Mouse (Mus musculus) c-Kit-negative CD71-positive TER-119-positive erythroid progenitor cells, embryonic 14.5 days (primary cell): ENCODE data around the gene Hp1bp3.

Experiments used
- DNase-seq: peaks from one replicate; pipeline ENCODE4 v3.0.0-alpha.2; 2013; ENCODE audit warnings: low read depth, low spot score

Hp1bp3 gene

GRCm38 (mm10) chr4:138216200-138216890 lies at the start of gene Hp1bp3:
TSS of gene Hp1bp3 (plus strand) at chr4:138216296.
- DNase-seq = peak; percentile 43

DNA sequence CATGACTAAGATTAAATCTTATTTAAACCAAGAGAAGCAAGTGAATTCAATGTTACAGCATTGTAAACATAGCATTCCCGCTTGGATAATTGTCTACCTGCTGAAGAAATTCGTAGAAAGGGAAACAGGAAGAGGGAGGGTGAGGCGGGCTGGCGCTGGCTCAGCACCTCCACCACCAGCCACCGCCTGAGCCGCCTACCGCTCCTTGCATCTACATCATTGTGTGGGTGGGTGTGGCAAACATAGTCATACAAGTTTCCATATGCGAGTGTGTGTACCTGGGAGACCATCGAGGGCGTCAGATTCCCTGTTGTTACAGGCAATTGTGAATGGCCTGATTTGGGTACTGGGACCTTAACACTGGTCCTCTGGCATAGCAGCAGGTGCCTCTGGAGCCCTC lies 49.6 kb upstream of the Hp1bp3 start:
- no peak for DNase-seq

GRCm38 (mm10) chr4:138168162-138168561 lies 47.9 kb upstream of the Hp1bp3 start:
- DNase-seq = no peak

GRCm38 (mm10) chr4:138169420-138169819 lies 46.7 kb upstream of the Hp1bp3 start:
- DNase-seq = no peak

GRCm38 (mm10) chr4:138172686-138173085 lies 43.4 kb upstream of the Hp1bp3 start:
- DNase-seq = no peak

DNA sequence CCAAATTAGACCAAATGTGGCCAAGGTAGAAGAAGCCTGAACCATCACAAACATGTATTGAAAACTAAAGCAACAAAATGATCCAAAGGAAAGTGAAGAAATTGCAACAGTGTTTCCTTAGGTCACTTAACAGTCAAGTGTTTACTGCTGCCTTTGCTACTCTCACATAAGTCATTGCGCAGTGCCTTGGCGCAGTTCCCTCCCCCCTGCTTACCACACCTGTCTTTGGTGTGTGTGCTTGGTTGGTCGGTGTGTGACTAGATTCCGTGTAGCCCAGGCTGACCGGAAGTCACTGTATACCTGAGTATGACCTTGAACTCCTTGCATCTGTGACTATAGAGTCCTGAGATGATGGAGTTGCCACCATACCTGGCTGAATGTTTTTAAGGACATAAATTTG lies 36.7 kb upstream of the Hp1bp3 start:
- DNase-seq = no peak

GRCm38 (mm10) chr4:138180719-138181118 lies 35.4 kb upstream of the Hp1bp3 start:
- DNase-seq = no peak

GRCm38 (mm10) chr4:138184056-138184455 lies 32.0 kb upstream of the Hp1bp3 start:
- no peak for DNase-seq

- DNase-seq = no peak
Measured at GRCm38 (mm10) chr4:138184573-138184981, 31.5 kb upstream of the Hp1bp3 start.

GRCm38 (mm10) chr4:138185961-138186360 lies 30.1 kb upstream of the Hp1bp3 start:
- DNase-seq = no peak

GRCm38 (mm10) chr4:138187995-138188394 lies 28.1 kb upstream of the Hp1bp3 start:
- DNase-seq = no peak

GRCm38 (mm10) chr4:138192561-138192960 lies 23.5 kb upstream of the Hp1bp3 start:
- DNase-seq = no peak

- no peak for DNase-seq
Measured at GRCm38 (mm10) chr4:138200769-138201168, 15.3 kb upstream of the Hp1bp3 start.

GRCm38 (mm10) chr4:138201696-138202095 lies 14.4 kb upstream of the Hp1bp3 start:
- no peak for DNase-seq

DNA sequence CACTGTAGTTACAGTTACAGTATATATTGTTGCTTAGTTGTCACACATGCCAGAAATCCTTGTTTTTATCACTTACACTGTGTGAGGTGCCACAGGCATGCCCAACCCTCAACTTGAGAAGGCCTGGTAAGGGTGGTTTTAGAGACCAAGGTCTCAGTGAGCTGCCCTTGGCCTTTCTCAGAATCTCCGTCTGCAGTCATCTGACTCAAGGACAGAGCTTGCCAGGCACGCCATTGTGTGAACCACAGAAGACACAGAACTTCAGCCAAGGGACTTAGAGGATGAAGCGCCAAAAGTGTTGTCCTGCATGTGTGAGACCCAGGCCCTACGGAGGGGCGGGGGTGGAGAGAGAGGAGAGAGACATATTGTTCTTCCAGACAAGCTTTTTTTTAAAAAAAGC lies 6.0 kb upstream of the Hp1bp3 start:
- no peak for DNase-seq

DNA sequence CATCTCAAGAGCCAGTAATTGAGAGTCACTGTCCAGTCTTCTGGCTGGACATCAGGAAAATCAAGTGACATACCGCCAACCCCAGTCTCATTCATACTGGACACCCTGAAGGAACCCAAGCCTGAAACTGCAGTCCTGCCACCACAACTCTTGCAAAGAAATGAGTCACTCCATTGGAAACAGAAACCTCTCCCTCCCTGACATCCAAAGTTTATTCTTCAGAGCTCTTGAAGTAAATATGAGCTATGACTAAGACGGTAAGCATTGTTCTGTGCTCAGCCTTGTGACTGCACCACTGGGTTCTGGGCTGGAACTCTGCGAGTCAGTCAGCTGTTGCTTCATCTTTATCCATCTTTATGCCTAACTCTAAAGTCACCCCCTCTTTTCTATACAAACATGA lies 2.2 kb upstream of the Hp1bp3 start:
- DNase-seq = no peak

- DNase-seq = no peak
Measured at GRCm38 (mm10) chr4:138215671-138216199, 361 bp upstream of the Hp1bp3 start.

DNA sequence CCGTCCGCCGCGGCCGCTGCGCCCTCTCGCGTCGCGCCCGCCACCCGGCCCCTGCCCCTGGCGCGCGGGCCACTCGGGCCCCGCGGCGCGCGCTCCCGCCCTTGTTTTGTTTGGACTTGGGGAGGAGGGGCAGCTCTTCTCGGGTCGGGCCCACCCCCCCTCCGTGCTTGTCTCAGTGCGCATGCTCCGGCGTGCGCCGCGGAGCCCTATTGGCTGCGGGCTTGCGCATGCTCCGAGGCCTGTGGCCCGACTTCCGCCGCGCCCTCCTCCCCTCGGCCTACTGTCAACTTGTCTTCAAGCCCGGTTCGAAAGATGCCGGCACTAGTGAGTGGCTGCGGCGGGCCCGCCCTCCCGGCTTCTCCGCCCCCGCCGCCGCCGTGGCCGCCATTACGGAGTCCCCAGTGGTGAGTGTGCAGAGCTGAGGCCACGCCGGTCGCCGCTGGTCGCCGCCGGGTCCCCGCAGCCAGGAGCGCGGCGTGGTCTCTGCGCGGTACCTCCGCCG lies 846 bp downstream of the Hp1bp3 start:
- DNase-seq = peak; percentile 94

- no peak for DNase-seq
Measured at GRCm38 (mm10) chr4:138217441-138217840, 1.3 kb downstream of the Hp1bp3 start.

DNA sequence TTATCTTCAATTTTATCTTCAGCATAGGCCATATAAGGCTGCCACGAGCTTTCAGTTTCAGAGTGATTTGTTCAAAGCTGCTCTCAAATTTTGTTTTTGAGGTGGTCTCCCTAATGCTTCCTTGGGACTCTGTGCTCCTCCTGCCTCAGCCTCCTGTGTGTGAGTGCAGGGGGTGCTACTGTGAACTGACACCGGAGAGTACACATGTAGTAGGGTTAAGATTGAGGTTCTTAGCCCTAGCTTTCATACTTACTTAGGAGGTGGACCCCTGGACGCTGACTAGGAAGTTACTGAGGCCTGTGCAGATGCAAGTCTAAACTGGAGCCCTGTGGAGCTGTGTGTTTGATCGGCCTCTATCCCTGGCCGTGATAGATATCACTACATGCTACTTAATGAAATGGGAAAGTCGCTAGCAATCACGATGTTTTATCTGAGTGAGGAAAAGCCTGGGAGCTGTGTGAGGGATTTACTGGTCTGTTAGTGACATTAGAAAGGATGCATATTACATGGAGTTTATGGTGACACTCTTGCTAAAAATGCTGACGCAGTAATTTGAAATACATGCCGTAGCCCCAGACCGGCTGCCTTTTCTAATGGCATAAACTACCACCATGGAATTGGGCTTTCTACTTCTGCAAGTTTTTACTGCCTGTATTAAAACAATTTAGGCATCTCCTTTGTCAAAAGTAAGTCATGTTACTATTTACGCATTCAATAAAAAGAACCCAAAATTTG lies 2.0 kb downstream of the Hp1bp3 start:
- no peak for DNase-seq

- DNase-seq = no peak
Measured at GRCm38 (mm10) chr4:138219331-138219730, 3.2 kb downstream of the Hp1bp3 start.

GRCm38 (mm10) chr4:138220761-138221160 lies 4.7 kb downstream of the Hp1bp3 start:
- DNase-seq = no peak

DNA sequence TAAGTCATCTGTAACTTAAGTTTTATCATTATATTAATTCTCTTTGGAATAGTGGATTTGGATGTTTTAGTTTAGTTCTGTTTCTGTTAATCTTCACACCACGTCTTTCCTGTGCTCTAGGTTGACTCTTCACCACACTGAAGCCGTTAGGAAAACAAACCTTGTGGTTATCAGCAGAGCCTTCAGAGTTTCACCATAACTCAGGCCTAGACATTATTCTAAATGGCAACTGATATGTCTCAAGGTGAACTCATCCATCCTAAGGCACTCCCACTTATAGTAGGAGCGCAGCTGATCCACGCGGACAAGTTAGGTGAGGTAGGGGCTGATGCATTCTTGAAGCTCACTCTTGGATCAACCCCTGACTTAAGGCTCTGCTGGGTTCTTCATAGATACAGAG lies 5.3 kb downstream of the Hp1bp3 start:
- no peak for DNase-seq
